Mouse (Mus musculus): Measurements from ENCODE around the gene Med16.

- TF ChIP-seq GATA2 (IDR thresholded peaks at IDR 0.05; ENCODE audit: borderline replicate concordance, low read depth, low read length) (no peak), GATA1 (IDR thresholded peaks at IDR 0.05; ENCODE audit: borderline replicate concordance, low read length) (no peak), CTCF (IDR thresholded peaks at IDR 0.05; ENCODE audit: low read depth, low read length) (no peak), POLR2AphosphoS5 (IDR thresholded peaks at IDR 0.05; ENCODE audit: insufficient replicate concordance, low read depth, low read length) (no peak; the same call in 1 of the 2 replicates), TAL1 (conservative IDR thresholded peaks at IDR 0.05; ENCODE audit: low read depth, low read length) (no peak)
These were observed 54.6 kb downstream of the Med16 start, which contains the start of gene Ptbp1 for GRCm38 (mm10) chr10:79853860-79854795.
